Mouse (Mus musculus): ENCODE data around the gene Hnrnpd. TPM values are rescaled to one million over a fixed set of nuclear protein-coding genes. Genes with fewer than 3 reads are reported as not detected.

Gene Hnrnpd
- polyA plus RNA-seq, 1 experiment from 2014 or later = 253 TPM

DNA sequence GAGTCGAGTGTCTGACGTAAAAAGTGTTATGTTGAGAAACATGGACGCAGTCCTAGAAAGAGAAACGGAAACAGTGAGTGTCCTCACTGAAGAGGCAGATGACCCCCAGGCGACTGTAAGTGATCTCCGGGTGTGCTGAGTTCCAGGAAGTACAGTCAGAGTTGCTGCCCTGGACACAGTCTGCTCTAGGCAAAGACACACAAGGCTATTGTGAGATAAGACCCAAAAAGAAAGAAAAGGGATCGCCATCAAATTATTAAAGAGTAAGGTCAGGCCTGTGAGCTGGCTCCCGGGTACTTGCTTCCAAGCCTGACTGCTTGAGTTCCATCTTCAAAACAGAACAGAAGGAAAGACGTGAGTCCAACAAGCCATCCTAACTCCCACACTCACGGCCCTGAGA lies 37.5 kb downstream of the Hnrnpd start:
- H3K27ac ChIP-seq (ENCODE audit: low read depth, low read length) = no peak overlapping the region
- H3K4me3 ChIP-seq (ENCODE audit: low read depth, low read length) = no peak overlapping the region
- no peaks in the 10 kb centered on the region for H3K27me3 ChIP-seq (ENCODE audit: control insufficient read depth, insufficient read depth, low read length)
- WGBS = 77% methylated on average over 10 of the region's 10 CpGs
- DNase-seq (ENCODE audit: low spot score) (no peak), ATAC-seq (ENCODE audit: low FRiP score) (no peak)
- no peaks in the 10 kb centered on the region for H3K4me1 ChIP-seq (replicated peaks; ENCODE audit: control insufficient read depth, insufficient read depth, low read length)
- no peaks in the 10 kb centered on the region for H3K9me3 ChIP-seq (ENCODE audit: control insufficient read depth, low read length)
- no peak overlapping the region for H3K4me2 ChIP-seq (replicated peaks; ENCODE audit: low read depth, low read length)
- H3K36me3 ChIP-seq (ENCODE audit: control insufficient read depth, insufficient read depth, low read length) = no peaks in the 10 kb centered on the region
- H3K9ac ChIP-seq (ENCODE audit: low read depth, low read length) = no peak overlapping the region

GRCm38 (mm10) chr5:99939440-99939839 lies 39.3 kb downstream of the Hnrnpd start:
- Histone ChIP-seq H3K9me3 (ENCODE audit: control insufficient read depth, low read length) (no peaks in the 10 kb centered on the region), H3K9ac (ENCODE audit: low read depth, low read length) (no peak overlapping the region), H3K4me1 (replicated peaks; ENCODE audit: control insufficient read depth, insufficient read depth, low read length) (no peaks in the 10 kb centered on the region), H3K4me3 (ENCODE audit: low read depth, low read length) (no peak overlapping the region), H3K36me3 (ENCODE audit: control insufficient read depth, insufficient read depth, low read length) (no peaks in the 10 kb centered on the region), H3K27me3 (ENCODE audit: control insufficient read depth, insufficient read depth, low read length) (no peaks in the 10 kb centered on the region), H3K4me2 (replicated peaks; ENCODE audit: low read depth, low read length) (no peak overlapping the region), H3K27ac (ENCODE audit: low read depth, low read length) (no peak overlapping the region)
- no peak for DNase-seq (ENCODE audit: low spot score)
- 81% methylated on average over 3 of the region's 3 CpGs for WGBS
- no peak for ATAC-seq (ENCODE audit: low FRiP score)

- Histone ChIP-seq H3K9ac (ENCODE audit: low read depth, low read length) (no peak overlapping the region), H3K36me3 (ENCODE audit: control insufficient read depth, insufficient read depth, low read length) (no peaks in the 10 kb centered on the region), H3K9me3 (ENCODE audit: control insufficient read depth, low read length) (no peaks in the 10 kb centered on the region), H3K27me3 (ENCODE audit: control insufficient read depth, insufficient read depth, low read length) (no peaks in the 10 kb centered on the region), H3K4me2 (replicated peaks; ENCODE audit: low read depth, low read length) (no peak overlapping the region), H3K27ac (ENCODE audit: low read depth, low read length) (no peak overlapping the region), H3K4me3 (ENCODE audit: low read depth, low read length) (no peak overlapping the region), H3K4me1 (replicated peaks; ENCODE audit: control insufficient read depth, insufficient read depth, low read length) (no peaks in the 10 kb centered on the region)
- ATAC-seq (ENCODE audit: low FRiP score) (no peak), DNase-seq (ENCODE audit: low spot score) (no peak)
- WGBS = 85% methylated on average over 6 of the region's 6 CpGs
These were observed 46.8 kb downstream of the Hnrnpd start for GRCm38 (mm10) chr5:99931910-99932309.

- H3K9me3 ChIP-seq (ENCODE audit: control insufficient read depth, low read length) = no peaks in the 10 kb centered on the region
- no peak overlapping the region for H3K4me2 ChIP-seq (replicated peaks; ENCODE audit: low read depth, low read length)
- H3K27ac ChIP-seq (ENCODE audit: low read depth, low read length) = no peak overlapping the region
- WGBS = 41% methylated on average over 4 of the region's 4 CpGs
- no peaks in the 10 kb centered on the region for H3K36me3 ChIP-seq (ENCODE audit: control insufficient read depth, insufficient read depth, low read length)
- no peak overlapping the region for H3K4me3 ChIP-seq (ENCODE audit: low read depth, low read length)
- peak; percentile 63 for DNase-seq (ENCODE audit: low spot score)
- no peak overlapping the region for H3K9ac ChIP-seq (ENCODE audit: low read depth, low read length)
- no peaks in the 10 kb centered on the region for H3K4me1 ChIP-seq (replicated peaks; ENCODE audit: control insufficient read depth, insufficient read depth, low read length)
- no peaks in the 10 kb centered on the region for H3K27me3 ChIP-seq (ENCODE audit: control insufficient read depth, insufficient read depth, low read length)
- no peak for ATAC-seq (ENCODE audit: low FRiP score)
These were observed 50.8 kb downstream of the Hnrnpd start for GRCm38 (mm10) chr5:99927951-99928350.

- no peak for DNase-seq (ENCODE audit: low spot score)
- no peak overlapping the region for H3K4me3 ChIP-seq (ENCODE audit: low read depth, low read length)
- H3K4me2 ChIP-seq (replicated peaks; ENCODE audit: low read depth, low read length) = no peak overlapping the region
- no peak for ATAC-seq (ENCODE audit: low FRiP score)
- WGBS = 82% methylated on average over 8 of the region's 8 CpGs
- H3K36me3 ChIP-seq (ENCODE audit: control insufficient read depth, insufficient read depth, low read length) = no peaks in the 10 kb centered on the region
- H3K27me3 ChIP-seq (ENCODE audit: control insufficient read depth, insufficient read depth, low read length) = no peaks in the 10 kb centered on the region
- no peaks in the 10 kb centered on the region for H3K4me1 ChIP-seq (replicated peaks; ENCODE audit: control insufficient read depth, insufficient read depth, low read length)
- no peak overlapping the region for H3K27ac ChIP-seq (ENCODE audit: low read depth, low read length)
- H3K9me3 ChIP-seq (ENCODE audit: control insufficient read depth, low read length) = no peaks in the 10 kb centered on the region
- H3K9ac ChIP-seq (ENCODE audit: low read depth, low read length) = no peak overlapping the region
These were observed 56.7 kb downstream of the Hnrnpd start for GRCm38 (mm10) chr5:99922033-99922432.

GRCm38 (mm10) chr5:99915494-99915893 lies 63.2 kb downstream of the Hnrnpd start:
- DNase-seq (ENCODE audit: low spot score) = no peak
- Histone ChIP-seq H3K4me1 (replicated peaks; ENCODE audit: control insufficient read depth, insufficient read depth, low read length) (no peaks in the 10 kb centered on the region), H3K4me2 (replicated peaks; ENCODE audit: low read depth, low read length) (no peak overlapping the region), H3K4me3 (ENCODE audit: low read depth, low read length) (no peak overlapping the region), H3K27ac (ENCODE audit: low read depth, low read length) (no peak overlapping the region), H3K9me3 (ENCODE audit: control insufficient read depth, low read length) (no peaks in the 10 kb centered on the region), H3K9ac (ENCODE audit: low read depth, low read length) (no peak overlapping the region), H3K36me3 (ENCODE audit: control insufficient read depth, insufficient read depth, low read length) (no peaks in the 10 kb centered on the region), H3K27me3 (ENCODE audit: control insufficient read depth, insufficient read depth, low read length) (no peaks in the 10 kb centered on the region)
- WGBS = 48% methylated on average over 7 of the region's 7 CpGs
- ATAC-seq (ENCODE audit: low FRiP score) = no peak

DNA sequence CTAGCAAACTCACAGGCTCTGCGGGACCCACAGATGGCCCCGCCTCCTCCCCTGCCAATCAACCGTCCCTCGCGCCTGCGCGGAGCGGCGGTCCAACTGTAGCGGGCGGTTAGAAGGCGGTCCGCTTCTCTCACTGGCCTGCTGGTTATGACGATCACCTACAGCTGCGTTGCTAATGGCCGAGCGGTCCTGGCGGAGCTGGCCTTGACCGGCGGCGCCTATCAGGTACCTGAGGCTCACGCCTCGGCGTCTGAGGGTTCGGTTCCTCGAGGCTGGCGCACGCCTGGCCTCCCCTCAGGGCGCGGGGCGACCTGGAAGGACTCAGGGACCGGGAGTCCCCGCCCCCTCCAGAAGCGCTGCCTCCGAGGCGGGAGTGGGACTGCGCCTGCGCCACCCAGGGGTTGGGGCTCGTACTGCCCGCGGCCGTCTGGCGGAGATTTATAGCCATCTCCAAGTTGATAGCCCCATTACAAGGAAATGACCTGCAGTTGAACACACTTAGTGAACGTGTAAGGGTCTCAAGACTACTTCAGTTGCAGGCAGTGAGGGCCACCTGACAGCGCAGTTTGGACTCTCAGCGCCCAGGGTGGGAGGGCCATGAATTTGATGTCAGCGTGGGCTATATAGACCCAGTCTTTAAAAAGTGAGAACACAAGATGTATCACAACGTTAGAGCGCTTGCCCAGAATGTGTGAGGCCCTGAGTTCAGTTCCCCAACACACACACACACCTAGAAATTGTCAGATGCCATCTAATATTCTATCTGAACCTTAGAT lies 72.4 kb downstream of the Hnrnpd start, which contains the start of gene Vamp9:
Gene Vamp9 (plus strand): TSS at position 74 of the 776 bp plus-strand sequence.
- 5% methylated on average over 49 of the region's 49 CpGs for WGBS
- no peaks in the 10 kb centered on the region for H3K36me3 ChIP-seq (ENCODE audit: control insufficient read depth, insufficient read depth, low read length)
- peak within 1 kb of the TSS; percentile 70 for H3K27ac ChIP-seq (ENCODE audit: low read depth, low read length)
- no peaks in the 10 kb centered on the region for H3K9me3 ChIP-seq (ENCODE audit: control insufficient read depth, low read length)
- H3K4me1 ChIP-seq (replicated peaks; ENCODE audit: control insufficient read depth, insufficient read depth, low read length) = no peaks in the 10 kb centered on the region
- peak; percentile 96 for DNase-seq (ENCODE audit: low spot score)
- H3K4me3 ChIP-seq (ENCODE audit: low read depth, low read length) = peak within 1 kb of the TSS; percentile 43
- peak within 1 kb of the TSS; percentile 40 for H3K4me2 ChIP-seq (replicated peaks; ENCODE audit: low read depth, low read length)
- H3K27me3 ChIP-seq (ENCODE audit: control insufficient read depth, insufficient read depth, low read length) = no peaks in the 10 kb centered on the region
- ATAC-seq (ENCODE audit: low FRiP score) = peak; percentile 98
- peak within 1 kb of the TSS; percentile 40 for H3K9ac ChIP-seq (ENCODE audit: low read depth, low read length)

Other genes with a start within 250 kb of the Hnrnpd start
- 14.1 and 14.3 TPM in 2 replicates for gene Rasgef1b, start 249.9 kb downstream of the Hnrnpd start, polyA plus RNA-seq (2014; fragmentation: Nextera tagmentation; extraction: Ambion mirVana)
- gene Vamp9, start 72.7 kb downstream of the Hnrnpd start, polyA plus RNA-seq (2014; fragmentation: Nextera tagmentation; extraction: Ambion mirVana) = 0.24 and 0.60 TPM in 2 replicates
- gene 4930524J08Rik, start 123 bp upstream of the Hnrnpd start, polyA plus RNA-seq (2014; fragmentation: Nextera tagmentation; extraction: Ambion mirVana) = 2.7 and 3.6 TPM in 2 replicates
- gene Hnrnpdl, start 60.7 kb upstream of the Hnrnpd start, polyA plus RNA-seq (2014; fragmentation: Nextera tagmentation; extraction: Ambion mirVana) = 268 and 286 TPM in 2 replicates
- 47.6 and 48.8 TPM in 2 replicates for gene Enoph1, start 61.0 kb upstream of the Hnrnpd start, polyA plus RNA-seq (2014; fragmentation: Nextera tagmentation; extraction: Ambion mirVana)
- 3.1 and 3.6 TPM in 2 replicates for gene Tmem150c, start 180.9 kb upstream of the Hnrnpd start, polyA plus RNA-seq (2014; fragmentation: Nextera tagmentation; extraction: Ambion mirVana)

Data from hindbrain, embryonic 11.5 days (tissue).